Mouse (Mus musculus): Measurements from ENCODE around the gene Gm42791. TPM values are rescaled to one million over a fixed set of nuclear protein-coding genes. Genes with fewer than 3 reads are reported as not detected.
A peak's percentile ranks its signal among the peaks of the same experiment; 100 is the strongest.

The Gm42791 gene
- total RNA-seq, 2 experiments from 2014 or later: 14.2 TPM; not detected in 1

DNA sequence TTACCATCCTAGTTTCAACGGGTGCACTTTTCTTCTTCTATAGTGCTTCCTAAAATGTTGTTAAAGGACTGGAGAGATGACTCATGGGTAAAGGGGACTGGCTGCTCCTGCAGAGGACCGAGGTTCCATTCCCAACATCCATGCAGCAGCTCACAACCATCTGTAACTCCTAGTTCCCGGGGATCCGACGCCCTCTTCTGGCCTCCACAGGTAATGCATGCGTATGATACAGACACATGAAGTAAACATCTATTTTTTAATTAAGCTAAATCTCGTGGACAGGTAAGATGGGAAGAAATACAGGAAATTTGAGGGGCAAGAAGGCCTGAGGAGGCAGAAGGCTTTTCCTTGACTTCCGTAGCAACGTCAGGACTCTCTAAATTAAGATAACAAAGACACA is 36.6 kb downstream of the Gm42791 start:
- ATAC-seq (replicated peaks; ENCODE audit: low FRiP score, poor library complexity, severe bottlenecking): peak; percentile 45; the same call in 1 of the 2 replicates

DNA sequence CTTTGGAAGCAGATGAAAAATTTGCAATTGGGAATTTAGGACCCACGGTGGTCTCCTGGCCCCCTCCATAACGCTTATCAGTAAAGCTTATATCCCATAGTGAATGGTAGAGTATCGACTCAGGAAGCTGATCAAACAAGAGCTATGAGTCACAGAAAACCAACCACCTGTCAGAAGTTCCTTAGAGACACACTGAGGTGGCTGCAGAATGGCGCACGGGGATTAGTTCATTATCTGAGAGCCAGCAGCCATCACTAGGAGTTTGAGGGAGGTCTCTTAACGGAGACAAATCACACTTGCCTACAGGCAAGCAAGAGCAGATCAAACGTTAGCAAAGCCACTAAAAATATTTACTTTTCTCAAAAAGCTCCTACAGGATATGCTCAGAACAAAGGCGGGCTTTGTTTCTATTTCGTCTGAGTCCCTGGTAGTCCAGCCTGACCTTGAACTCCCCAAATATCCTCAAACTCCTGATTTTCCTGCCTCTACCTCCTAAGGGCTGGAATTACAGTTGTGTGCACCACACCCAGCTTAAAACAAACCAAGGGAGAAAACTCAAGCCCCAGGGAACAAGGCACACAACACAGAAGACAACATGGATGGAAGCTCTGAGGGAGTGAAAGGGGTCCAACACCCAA is 37.9 kb downstream of the Gm42791 start:
- ATAC-seq (replicated peaks; ENCODE audit: low FRiP score, poor library complexity, severe bottlenecking): no peak

DNA sequence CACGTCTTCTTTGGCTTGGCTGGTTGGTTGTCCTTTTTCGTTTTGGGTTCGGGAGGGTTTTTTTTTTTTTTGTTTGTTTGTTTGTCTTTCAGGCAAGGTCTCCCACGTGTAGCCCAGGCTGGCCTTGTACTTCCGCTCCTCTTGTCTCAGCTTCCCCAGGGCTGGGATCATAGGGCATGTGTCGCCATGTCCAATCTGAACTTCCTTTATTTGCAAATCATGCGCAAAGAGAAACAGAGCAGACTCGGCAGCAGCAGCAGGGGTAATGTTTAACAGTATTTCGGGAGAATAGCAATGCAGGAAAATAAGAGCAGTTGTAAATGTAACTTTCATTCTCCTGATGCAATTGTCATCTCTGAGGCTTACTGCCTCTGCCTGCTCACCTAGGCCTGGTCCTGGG is 38.9 kb downstream of the Gm42791 start:
- no peak for ATAC-seq (replicated peaks; ENCODE audit: low FRiP score, poor library complexity, severe bottlenecking)

DNA sequence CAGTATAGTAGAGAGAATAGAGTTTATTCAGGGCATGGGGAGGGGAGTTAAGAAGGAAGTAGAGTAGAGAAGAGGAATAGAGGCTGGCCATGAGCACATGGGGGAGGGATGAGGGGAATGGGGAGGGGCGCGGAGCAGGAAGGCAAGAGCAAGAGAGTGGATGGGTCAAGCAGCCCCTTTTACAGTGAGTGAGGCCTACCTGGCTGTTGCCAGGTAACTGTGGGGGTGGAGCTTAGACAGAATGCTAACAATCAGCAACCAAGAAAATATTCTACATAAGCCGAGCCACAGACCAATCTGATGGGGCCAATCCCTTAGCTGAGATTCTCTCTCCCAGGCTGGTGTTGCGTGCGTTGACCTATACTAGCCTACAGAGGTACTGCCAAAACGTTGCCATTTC is 39.4 kb downstream of the Gm42791 start:
- ATAC-seq (replicated peaks; ENCODE audit: low FRiP score, poor library complexity, severe bottlenecking): no peak

DNA sequence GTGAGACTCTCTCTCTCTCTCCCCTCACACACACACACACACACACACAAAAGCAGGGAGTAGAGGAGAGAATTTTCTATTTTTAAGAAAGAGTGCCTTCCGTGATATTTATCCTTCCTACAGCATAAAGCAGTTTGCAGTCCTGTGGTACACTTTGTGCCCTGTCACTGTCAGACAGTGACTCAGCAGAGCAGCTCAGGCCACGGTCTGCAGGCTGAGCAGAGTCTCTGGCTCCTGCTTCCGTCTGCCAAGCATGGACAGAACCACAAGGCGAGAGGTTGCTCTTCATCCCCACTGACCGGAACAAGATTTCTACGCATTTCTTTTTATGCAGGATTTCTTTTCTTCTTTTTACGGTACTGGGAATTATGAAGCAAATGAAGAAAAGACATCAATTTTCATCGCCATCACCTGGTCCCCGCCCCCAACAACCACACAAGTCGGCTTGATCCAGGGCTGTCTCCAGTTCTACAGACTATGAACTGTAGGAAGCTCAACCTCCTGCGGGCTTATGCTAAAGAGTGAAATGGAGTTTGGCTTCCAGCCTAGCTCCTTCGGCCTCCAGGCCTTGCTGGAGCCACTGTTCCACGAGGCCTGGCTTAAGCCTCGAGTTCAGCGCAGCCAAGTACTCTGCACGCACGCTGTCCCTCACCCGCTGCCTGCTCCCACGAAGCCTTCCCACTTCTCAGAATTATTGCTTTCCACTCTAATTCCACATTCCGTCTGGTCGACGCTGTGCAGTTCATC is 40.5 kb downstream of the Gm42791 start:
- ATAC-seq (replicated peaks; ENCODE audit: low FRiP score, poor library complexity, severe bottlenecking): peak; percentile 87

DNA sequence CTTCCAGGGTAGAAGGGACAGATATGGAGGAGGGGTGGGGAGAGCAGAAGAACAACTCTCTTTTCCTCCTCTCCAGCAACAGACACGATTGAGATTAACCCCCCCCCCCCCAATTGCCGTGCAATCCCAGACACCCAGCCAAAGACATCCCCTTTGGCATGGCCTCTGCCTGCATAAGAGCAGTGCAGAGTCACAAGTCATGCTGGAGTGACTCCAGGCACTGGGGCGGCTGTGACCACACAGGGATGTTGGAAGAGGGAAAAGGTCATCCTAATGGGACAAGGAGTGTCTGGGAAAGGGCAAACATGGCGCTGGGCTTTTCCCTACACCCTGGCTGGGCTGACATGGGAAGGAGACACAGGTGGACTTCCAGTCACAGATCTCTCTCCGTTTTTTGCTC is 41.8 kb downstream of the Gm42791 start:
- no peak for ATAC-seq (replicated peaks; ENCODE audit: low FRiP score, poor library complexity, severe bottlenecking)

DNA sequence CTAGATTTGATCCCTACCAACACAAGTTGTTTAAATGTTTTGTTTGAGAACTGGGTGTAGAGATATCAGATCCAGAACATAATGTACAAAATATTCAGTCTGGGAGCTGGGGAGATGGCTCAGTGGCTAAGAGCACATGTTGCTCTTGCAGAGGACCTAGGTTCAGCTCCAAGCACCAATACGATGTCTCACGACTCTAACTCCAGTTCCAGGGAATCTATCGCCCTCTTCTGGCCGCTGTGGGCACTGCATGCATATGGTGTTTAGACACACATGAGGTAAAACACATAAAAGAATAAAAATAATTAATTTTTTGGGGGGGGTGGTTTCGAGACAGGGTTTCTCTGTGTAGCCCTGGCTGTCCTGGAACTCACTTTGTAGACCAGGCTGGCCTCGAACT is 42.5 kb downstream of the Gm42791 start:
- ATAC-seq (replicated peaks; ENCODE audit: low FRiP score, poor library complexity, severe bottlenecking): 0 out of 2 replicates have a peak, but pooled peaks have one; percentile 42

DNA sequence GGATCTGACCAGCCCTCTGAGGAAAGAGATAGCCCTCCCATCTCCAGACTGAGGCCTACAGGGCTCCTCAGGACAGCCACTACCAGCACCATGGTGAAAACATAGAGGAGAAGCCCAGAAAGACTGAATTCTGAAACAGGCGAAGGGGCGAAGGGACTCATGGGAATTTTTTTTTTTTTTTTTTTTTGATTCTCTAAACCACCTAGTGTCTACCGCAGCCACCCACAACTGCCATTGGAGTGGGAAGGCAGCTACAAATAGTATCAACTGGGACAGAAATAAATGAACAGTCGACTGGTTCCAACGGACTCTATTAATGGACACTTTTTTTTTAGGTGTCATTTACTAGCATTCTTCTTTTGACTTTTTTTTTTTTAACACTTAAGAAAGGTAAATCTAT is 43.6 kb downstream of the Gm42791 start:
- no peak for ATAC-seq (replicated peaks; ENCODE audit: low FRiP score, poor library complexity, severe bottlenecking)

DNA sequence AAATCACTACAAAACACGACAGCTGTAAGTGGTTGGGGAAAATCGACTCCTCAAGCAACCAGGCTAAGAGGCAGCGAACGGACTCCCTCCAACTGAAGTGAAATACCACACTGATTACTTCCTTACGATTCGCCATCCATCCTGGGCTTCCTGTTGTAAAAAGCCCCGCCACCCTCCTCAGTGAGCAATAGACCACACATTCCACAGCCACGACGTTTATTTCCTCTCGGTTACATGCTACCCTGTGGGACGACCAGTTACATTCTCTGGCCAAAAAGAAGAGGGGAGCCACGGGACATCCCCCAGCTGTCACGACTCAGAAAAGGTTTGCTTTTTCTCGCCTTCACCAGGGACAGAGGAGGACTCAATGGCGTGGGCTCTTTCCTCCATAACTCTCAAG is 44.9 kb downstream of the Gm42791 start:
- ATAC-seq (replicated peaks; ENCODE audit: low FRiP score, poor library complexity, severe bottlenecking): no peak

DNA sequence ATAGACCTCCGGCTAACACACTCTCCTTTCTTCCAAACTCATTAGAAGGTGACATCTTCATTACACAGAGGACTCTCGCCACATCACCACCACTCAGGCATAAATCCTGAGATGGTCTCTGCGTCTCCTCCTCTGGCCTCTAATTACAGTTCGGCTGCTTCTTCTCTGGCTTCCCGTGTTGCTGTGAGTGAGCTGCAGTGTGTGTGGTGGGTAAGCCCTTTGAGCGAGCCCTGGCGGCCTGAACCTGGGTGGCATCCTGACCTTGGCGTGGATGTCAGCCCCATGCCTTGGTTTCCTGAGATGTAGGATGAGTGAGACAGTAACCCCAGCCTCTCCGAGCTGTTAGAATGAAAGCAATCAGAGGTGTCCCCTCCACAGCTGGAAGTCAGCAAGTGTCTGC is 46.4 kb downstream of the Gm42791 start:
- ATAC-seq (replicated peaks; ENCODE audit: low FRiP score, poor library complexity, severe bottlenecking): no peak

DNA sequence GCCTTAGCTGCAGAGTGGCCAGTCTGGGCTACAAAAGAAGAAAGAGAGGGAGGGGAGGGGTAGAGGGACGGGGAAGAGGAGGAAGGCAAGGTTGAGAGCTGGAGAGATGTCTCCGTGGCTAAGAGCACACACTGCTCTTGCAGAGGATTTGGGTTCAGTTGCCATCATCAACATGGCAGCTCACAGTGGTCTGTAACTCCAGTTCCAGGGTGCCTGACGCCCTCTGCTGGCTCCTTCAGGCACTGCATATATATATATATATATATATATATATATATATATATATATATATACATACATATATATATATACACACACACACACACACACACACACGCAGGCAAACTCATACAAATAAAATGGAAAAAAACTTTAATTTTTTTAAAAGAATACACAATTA is 47.5 kb downstream of the Gm42791 start:
- ATAC-seq (replicated peaks; ENCODE audit: low FRiP score, poor library complexity, severe bottlenecking): no peak

DNA sequence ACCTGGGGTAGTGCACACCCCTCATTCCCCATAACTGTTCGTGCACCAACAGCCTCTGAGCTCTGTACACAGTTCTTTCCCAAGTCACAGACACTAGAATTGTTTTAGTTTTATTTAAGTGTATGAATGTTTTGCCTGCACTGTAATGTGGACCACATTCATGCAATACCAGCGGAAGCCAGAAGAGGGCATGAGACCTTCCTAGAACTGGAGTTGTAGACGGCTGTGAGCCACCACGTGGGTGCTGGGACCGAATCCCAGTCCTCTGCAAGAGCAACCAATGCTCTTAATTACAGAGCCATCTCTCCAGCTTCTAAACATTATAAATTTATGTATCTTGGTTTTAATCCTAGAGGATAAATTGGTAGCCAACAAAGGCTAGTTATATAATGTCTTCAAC is 48.2 kb downstream of the Gm42791 start:
- 0 out of 2 replicates have a peak, but pooled peaks have one; percentile 46 for ATAC-seq (replicated peaks; ENCODE audit: low FRiP score, poor library complexity, severe bottlenecking)

DNA sequence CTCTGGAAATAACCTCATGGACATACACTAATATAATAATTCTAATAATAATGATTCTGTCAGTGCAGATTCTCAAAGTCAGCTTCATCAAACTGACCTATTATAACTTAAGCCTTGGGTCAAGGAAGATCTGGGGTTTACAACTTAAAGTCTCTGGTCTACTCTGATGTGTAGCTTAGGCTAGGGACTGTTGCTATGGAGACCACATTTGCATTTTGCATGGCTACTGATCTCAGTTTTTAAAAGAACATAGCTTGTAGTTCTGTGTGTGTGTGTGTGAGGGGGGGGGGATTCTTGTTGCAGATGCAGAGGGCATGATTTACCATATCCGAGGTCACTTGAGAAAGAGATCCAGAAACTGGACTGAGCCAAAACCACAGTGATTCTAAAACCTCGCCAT is 49.2 kb downstream of the Gm42791 start:
- no peak for ATAC-seq (replicated peaks; ENCODE audit: low FRiP score, poor library complexity, severe bottlenecking)

DNA sequence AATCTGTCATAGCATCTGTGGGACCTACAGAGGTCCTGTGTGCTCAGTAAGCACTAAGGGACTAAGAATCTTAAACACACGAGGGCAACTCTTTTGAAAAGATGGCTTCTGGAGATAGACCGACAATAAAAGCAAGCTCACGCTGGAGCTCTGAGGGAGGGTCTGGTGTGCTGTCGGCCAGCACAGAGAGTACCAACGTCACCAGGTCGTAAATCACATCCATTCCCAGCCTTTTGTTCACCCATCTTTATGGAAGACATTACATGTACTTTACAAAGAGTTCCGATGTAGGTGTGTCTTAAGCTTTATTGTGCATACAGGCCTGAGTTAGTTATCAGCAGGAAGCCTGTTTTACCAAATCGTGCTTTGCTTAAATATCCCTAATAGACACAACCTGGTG is 50.9 kb downstream of the Gm42791 start:
- ATAC-seq (replicated peaks; ENCODE audit: low FRiP score, poor library complexity, severe bottlenecking): no peak

DNA sequence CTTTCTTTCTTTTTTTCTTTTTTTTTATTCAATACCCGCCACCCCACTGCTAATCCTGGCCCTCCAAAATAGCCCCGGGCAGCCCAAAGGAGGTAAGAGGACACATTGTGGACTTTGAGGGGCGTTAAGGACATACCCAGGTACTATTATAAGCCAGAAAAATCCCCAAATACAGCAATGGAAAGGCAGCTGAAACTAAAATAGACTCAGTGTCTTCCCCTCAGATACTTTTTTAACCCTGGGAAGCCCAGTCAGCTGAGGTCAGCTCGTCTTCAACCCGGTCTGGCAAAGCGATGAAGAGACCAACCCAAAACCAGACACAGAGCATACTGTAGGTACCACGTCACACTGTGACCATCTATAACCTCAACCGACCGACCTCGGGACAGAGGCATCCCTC is 51.5 kb downstream of the Gm42791 start:
- no peak for ATAC-seq (replicated peaks; ENCODE audit: low FRiP score, poor library complexity, severe bottlenecking)

DNA sequence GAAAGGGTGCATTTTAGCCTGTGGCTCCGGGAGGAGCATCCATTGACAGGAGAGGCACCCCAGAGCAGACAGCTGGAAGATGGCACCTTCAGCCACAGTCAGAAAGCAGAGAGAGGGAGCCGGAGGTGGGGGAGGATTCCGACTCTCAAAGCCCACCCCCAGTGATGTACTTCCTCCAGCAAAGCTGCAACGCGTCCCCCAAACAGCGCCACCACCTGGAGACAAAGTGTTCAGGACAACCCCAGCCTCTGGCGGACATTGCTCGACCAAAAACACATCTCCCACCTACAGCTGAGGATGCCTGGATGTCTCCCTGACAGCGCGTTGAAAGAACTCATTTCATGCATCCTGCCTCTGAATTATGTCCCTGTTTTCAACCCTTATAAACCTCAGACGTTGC is 52.0 kb downstream of the Gm42791 start:
- ATAC-seq (replicated peaks; ENCODE audit: low FRiP score, poor library complexity, severe bottlenecking): no peak

DNA sequence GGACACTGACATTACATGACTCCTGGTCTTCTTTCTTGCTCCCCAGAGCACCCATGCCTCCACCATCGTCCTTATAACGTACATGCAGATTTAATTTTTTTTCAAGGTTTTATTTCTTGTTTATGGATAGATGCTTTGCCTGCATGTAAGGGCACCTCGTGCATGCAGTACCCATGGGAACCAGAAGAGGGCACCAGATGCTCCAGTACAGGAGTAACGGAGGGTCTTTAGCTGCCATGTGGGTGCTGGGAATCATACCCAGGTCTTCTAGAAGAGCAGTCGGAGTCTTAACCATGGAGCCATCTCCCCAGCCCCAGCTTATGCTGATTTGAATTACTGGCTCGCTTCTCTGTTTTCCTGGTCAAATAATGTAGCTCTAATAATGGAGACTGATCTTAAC is 52.6 kb downstream of the Gm42791 start:
- no peak for ATAC-seq (replicated peaks; ENCODE audit: low FRiP score, poor library complexity, severe bottlenecking)

DNA sequence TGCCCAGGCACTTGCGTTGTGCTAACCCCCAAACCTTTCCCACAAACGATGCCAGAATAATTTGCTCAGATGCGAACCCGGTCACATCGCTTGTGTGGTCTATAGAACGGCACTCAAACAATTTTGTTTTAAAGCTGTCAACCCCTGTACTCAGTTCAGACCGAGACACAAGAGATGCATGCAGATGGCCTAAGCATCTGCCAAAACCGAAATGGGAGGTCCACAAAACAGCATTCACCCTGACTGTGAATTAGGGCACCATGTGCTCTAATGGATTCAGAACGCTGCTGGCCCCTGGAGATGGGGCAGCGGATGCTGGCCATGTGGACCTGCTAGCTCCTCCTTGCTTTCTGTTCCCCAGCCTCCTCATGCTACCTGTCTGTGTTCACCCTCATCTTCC is 53.1 kb downstream of the Gm42791 start:
- no peak for ATAC-seq (replicated peaks; ENCODE audit: low FRiP score, poor library complexity, severe bottlenecking)

DNA sequence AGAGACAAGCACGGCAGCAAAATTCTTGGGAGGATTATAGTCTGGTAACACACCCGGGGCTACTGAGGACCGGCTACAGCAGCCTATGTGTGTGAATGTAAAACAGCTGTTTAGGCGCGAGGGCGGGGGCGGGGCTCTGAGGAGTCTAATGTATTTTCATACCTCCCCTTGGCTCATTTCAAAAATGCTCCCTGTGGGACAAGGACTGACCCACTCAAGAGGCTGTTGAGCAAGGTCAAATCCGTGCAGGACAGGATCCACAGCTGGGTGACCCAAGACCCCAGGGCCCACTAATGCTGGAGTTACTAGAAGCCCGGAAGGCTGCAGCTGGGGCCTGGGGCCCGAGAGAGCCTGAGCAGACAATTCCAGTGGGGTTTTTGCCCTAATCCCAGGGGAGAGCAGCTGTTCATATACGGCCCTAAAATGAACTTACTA is 55.0 kb downstream of the Gm42791 start:
- ATAC-seq (replicated peaks; ENCODE audit: low FRiP score, poor library complexity, severe bottlenecking): no peak

DNA sequence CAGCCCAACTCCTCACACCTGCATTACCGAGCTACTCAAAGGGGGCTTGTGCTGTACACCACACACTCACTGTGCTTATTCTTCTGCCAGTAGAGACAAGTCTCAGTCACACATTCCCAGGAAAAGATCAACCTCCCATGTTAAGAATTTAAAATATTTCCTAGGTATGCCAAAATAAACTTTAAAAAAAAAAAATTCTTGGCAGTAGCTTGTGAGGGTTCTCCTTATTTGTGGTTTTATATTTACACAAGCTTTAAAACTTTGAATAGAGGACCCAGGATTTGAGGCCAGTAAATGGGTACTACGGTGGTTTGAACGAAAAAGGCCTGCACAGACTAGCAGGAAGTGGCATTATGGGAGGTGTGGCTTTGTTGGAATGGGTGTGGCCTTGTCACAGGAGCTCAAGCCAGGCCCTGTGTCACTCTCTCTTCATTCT is 58.4 kb downstream of the Gm42791 start:
- ATAC-seq (replicated peaks; ENCODE audit: low FRiP score, poor library complexity, severe bottlenecking): peak; percentile 51; the same call in 1 of the 2 replicates

DNA sequence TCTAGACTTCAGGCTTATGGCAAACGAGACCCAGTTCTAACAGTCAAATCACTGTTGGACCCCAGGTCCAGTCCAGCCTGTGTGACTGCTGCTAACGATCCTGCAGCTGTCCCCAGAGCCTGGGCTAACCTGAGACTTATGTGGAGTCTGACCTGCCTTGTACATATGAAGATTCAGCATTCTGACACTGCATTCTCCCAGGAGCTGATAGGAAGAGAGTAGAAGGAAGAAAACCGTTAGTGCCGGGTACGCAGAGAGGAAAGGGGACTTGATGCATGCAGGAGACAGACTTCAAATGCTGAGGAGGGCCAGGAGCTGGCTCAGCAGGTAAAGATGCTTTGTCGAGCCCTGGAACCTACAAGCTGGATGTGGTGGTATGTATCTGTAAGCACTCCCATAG is 59.1 kb downstream of the Gm42791 start:
- ATAC-seq (replicated peaks; ENCODE audit: low FRiP score, poor library complexity, severe bottlenecking): peak; percentile 30

Data from erythroblast, adult 5-6 weeks (primary cell).